Mouse (Mus musculus) midbrain, embryonic 13.5 days (tissue): Measurements from ENCODE around the gene Sema3d. TPM values are rescaled to one million over a fixed set of nuclear protein-coding genes. Genes with fewer than 3 reads are reported as not detected.

Experiments
- ATAC-seq: fragments of 200-750 bp; cut with Nextera tagmentation; 2 replicates; pipeline ENCODE4 v1.8.0; 2017; ENCODE audit warnings: mild to moderate bottlenecking, moderate TSS enrichment, moderate library complexity
- H3K27ac ChIP-seq: fragments of 300-500 bp; sonication (generic); 2 replicates; pipeline ENCODE4 v1.5.1; 2015; ENCODE audit warnings: inconsistent platforms, mild to moderate bottlenecking, moderate library complexity
- H3K27me3 ChIP-seq: fragments of 300-500 bp; sonication (generic); 2 replicates; pipeline ENCODE4 v1.6.1; 2015; ENCODE audit warnings: mild to moderate bottlenecking, inconsistent platforms
- H3K36me3 ChIP-seq: fragments of 300-500 bp; sonication (generic); 2 replicates; pipeline ENCODE4 v1.6.1; 2015; ENCODE audit warnings: mild to moderate bottlenecking, inconsistent platforms
- H3K4me1 ChIP-seq: fragments of 300-500 bp; sonication (generic); replicated peaks from 2 replicates; pipeline ENCODE4 v1.6.1; 2015; ENCODE audit warnings: inconsistent platforms
- H3K4me2 ChIP-seq: fragments of 300-500 bp; sonication (generic); replicated peaks from 2 replicates; pipeline ENCODE4 v1.6.1; 2015; ENCODE audit warnings: moderate library complexity, mild to moderate bottlenecking, inconsistent platforms
- H3K4me3 ChIP-seq: fragments of 300-500 bp; sonication (generic); replicated peaks from 2 replicates; pipeline ENCODE4 v1.5.1; 2015; ENCODE audit warnings: mild to moderate bottlenecking, inconsistent platforms
- H3K9ac ChIP-seq: fragments of 300-500 bp; sonication (generic); replicated peaks from 2 replicates; pipeline ENCODE4 v1.6.1; 2015; ENCODE audit warnings: mild to moderate bottlenecking, inconsistent platforms
- H3K9me3 ChIP-seq: fragments of 300-500 bp; sonication (generic); 2 replicates; pipeline ENCODE4 v1.6.1; 2016; ENCODE audit warnings: mild to moderate bottlenecking, inconsistent platforms
- WGBS: fragments of 180-500 bp; shearing (Covaris S2); methylation state at CpG from one replicate; pipeline ENCODE4 v1.1.7; 2015; 5-methylcytosine and 5-hydroxymethylcytosine counted together
- polyA plus RNA-seq: library from polyadenylated mRNA; unstranded; fragments of >200 nt; fragmentation: Nextera tagmentation; extraction: Ambion mirVana; gene quantifications from 2 replicates; pipeline ENCODE4 v1.2.1, GENCODE M21; 2015

The Sema3d gene
- polyA plus RNA-seq, 1 experiment from 2014 or later, result 1.2 TPM

DNA sequence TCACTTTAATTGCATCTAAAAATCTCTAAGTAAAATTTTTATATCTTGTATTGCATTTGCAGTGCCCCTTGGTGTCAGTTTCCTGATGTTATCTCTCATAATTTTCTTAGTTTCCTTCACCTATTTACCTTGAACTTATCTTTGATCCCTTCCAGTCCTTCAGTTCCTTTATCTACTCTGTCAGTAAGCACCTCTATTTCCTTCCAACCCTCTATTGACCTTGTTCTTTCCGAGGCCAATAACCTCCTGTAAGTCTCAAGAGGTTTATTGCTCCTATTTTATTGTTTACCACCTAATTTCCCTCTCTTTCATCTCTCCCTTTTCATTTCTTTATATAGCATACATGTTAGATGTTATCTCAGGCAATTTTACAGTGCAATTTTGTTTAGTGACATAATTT lies 129.3 kb downstream of the Sema3d start:
- H3K4me1 ChIP-seq, result 0 out of 2 replicates have a peak, but pooled peaks cover 4% of the 10 kb centered on the region
- no peak overlapping the region for H3K9ac ChIP-seq
- no peaks in the 10 kb centered on the region for H3K9me3 ChIP-seq
- no peak overlapping the region for H3K4me3 ChIP-seq
- no peak overlapping the region for H3K4me2 ChIP-seq
- H3K36me3 ChIP-seq, result no peaks in the 10 kb centered on the region
- no peaks in the 10 kb centered on the region for H3K27me3 ChIP-seq
- WGBS, result 69% methylated on average over 1 of the region's 1 CpGs
- no peak for ATAC-seq
- no peak overlapping the region for H3K27ac ChIP-seq

DNA sequence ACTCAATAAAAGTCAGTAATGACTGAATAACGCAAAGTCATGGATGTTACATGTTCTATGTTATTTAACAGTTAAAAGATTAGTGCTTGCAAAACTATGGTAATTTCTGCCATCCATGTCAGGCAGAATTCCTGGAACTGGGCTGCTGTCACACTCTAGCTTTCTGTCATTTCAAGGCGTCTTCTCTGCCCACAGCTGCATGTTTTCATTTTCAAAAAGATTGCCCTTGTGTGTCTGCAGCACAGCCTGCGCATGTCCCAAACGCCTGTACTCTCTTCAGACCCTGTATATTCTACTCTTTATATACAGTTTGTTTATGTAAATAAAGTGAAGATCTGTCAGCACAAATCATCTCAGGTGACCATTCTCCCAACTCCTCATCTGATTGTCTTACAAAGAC lies 132.1 kb downstream of the Sema3d start:
- no peaks in the 10 kb centered on the region for H3K36me3 ChIP-seq
- H3K4me2 ChIP-seq, result no peak overlapping the region
- H3K27ac ChIP-seq, result no peak overlapping the region
- H3K27me3 ChIP-seq, result no peaks in the 10 kb centered on the region
- H3K4me1 ChIP-seq, result no peaks in the 10 kb centered on the region
- H3K9ac ChIP-seq, result no peak overlapping the region
- ATAC-seq, result no peak
- WGBS, result 92% methylated on average over 4 of the region's 4 CpGs
- H3K4me3 ChIP-seq, result no peak overlapping the region
- H3K9me3 ChIP-seq, result no peaks in the 10 kb centered on the region

DNA sequence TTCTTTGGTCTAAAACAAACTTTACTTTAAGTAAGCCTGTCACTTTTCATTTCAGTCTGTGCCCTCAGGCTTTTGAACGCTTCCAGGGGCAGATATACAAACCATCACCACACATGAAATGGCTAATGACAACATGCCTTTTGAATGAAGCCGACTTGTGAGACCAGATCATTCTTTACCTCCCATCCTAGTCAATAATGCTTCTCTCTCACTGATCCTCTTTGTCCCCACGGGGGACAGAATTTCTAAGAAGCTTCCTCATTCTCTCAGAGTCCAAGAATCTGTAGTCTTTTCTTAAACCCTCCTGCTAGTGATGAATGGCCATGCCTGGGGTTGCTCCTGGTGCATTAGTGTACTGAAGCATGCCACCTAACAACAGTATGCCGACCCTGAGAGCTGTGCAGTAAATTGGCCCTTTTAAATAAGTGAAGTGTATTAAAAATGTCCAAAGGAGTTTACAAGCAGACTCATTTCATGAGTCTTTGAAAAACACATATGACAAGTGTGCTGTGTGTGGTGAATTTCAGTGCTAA lies 142.1 kb downstream of the Sema3d start:
- Histone ChIP-seq H3K4me3 (no peak overlapping the region), H3K9ac (no peak overlapping the region), H3K27me3 (no peaks in the 10 kb centered on the region), H3K4me2 (no peak overlapping the region), H3K9me3 (no peaks in the 10 kb centered on the region), H3K27ac (no peak overlapping the region), H3K4me1 (peaks cover 7% of the 10 kb centered on the region; the same call in 1 of the 2 replicates), H3K36me3 (no peaks in the 10 kb centered on the region)
- 2% methylated on average over 4 of the region's 4 CpGs for WGBS
- peak; percentile 34; the same call in 1 of the 2 replicates for ATAC-seq

DNA sequence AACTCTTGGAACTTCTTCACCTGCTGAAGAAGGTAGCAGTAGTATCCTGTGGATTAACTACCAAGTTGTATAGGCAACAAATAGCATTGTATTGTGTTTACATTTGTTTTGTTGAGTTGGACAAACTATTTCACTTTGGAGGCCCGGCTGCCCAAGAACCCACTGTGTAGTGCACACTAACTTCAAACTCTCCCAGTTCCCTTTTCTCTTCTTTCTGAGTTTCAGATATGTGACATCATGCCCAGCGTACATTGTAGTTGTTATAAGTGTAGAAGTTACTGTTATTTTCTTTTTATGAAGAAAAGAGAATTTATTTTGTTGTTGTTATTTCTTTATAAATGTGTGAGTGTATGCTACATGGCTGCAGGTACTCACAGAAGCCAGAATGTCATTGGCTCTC lies 145.4 kb downstream of the Sema3d start:
- no peak overlapping the region for H3K9ac ChIP-seq
- H3K27ac ChIP-seq, result no peak overlapping the region
- no peaks in the 10 kb centered on the region for H3K27me3 ChIP-seq
- ATAC-seq, result no peak
- no peak overlapping the region for H3K4me2 ChIP-seq
- 90% methylated on average over 2 of the region's 2 CpGs for WGBS
- no peaks in the 10 kb centered on the region for H3K36me3 ChIP-seq
- no peaks in the 10 kb centered on the region for H3K9me3 ChIP-seq
- peaks cover 7% of the 10 kb centered on the region; the same call in 1 of the 2 replicates for H3K4me1 ChIP-seq
- H3K4me3 ChIP-seq, result no peak overlapping the region

DNA sequence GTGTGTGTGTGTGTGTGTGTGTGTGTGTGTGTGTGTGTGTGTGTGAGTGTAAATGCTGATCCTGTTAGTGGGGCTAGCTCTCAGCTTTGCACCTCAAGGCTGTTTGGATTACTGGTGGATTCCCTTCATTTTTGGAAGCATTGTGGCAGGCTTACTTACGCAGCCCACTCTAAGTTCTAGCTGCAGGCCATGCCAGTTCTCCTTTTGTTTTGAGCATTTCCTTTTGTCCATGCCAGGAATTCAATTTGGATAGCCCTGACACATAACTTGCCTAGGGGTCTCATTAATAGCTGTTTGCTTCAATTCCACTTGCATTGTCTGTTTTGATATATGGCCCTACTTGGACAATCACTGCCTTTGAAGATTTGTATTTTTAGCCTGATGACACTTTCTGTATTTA lies 146.6 kb downstream of the Sema3d start:
- Histone ChIP-seq H3K4me3 (no peak overlapping the region), H3K9ac (no peak overlapping the region), H3K4me1 (peaks cover 7% of the 10 kb centered on the region; the same call in 1 of the 2 replicates), H3K9me3 (no peaks in the 10 kb centered on the region), H3K27ac (no peak overlapping the region), H3K27me3 (no peaks in the 10 kb centered on the region), H3K4me2 (no peak overlapping the region), H3K36me3 (no peaks in the 10 kb centered on the region)
- ATAC-seq, result peak; percentile 74; the same call in 1 of the 2 replicates
- WGBS, result 14% methylated on average over 1 of the region's 1 CpGs

DNA sequence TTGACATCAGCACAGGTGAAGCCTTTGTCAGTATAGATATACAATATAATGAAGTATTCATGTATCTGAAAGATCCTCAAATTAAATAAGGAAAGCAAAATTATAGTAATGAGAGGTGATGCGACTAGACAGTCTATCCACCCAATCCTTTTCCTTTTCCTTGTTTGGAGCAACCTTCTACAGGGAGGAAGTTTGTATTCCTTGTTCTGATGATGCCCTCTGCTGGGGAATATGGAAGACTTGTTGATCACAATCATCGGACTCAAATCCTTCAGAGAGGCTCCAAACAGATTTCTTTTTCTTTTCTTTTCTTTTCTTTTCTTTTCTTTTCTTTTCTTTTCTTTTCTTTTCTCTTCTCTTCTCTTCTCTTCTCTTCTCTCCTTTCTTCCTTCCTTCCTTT lies 158.1 kb downstream of the Sema3d start:
- Histone ChIP-seq H3K27me3 (no peaks in the 10 kb centered on the region), H3K9ac (no peak overlapping the region), H3K9me3 (no peaks in the 10 kb centered on the region), H3K4me2 (no peak overlapping the region), H3K36me3 (no peaks in the 10 kb centered on the region), H3K27ac (no peak overlapping the region), H3K4me3 (no peak overlapping the region), H3K4me1 (no peaks in the 10 kb centered on the region)
- WGBS, result 33% methylated on average over 2 of the region's 2 CpGs
- 0 out of 2 replicates have a peak, but pooled peaks have one; percentile 20 for ATAC-seq

DNA sequence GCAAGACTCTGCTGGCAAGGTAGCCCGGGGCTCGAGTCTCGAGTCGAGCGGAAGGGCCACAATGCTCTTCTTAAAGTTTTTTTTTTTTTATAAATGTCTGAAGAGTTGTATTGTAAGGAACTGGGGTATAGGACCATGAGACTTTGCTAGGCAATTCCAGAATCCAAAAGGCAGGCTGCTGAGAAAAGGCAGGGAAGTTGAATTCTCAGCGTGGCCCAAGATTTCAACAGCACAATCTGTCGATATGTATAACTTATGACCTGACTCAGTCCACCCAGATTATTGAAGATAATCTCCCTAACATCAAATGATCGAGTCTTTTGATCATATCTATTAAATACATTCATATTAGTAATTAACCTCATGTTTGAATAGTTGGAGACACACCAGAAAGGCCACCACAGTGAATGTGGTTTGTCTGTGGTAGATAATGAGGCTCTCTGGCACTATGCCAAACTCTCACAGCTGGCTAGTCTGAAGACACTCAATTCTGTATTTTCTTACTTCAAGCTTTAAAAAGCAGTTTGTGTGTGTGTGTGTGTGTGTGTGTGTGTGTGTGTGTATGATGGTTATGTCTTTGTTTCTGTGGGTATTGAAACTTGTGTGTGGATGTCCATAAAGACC lies 166.0 kb downstream of the Sema3d start:
- H3K9me3 ChIP-seq, result no peaks in the 10 kb centered on the region
- H3K4me1 ChIP-seq, result no peaks in the 10 kb centered on the region
- H3K4me3 ChIP-seq, result no peak overlapping the region
- H3K4me2 ChIP-seq, result no peak overlapping the region
- WGBS, result 89% methylated on average over 8 of the region's 8 CpGs
- no peak overlapping the region for H3K27ac ChIP-seq
- 0 out of 2 replicates have a peak, but pooled peaks have one; percentile 53 for ATAC-seq
- no peaks in the 10 kb centered on the region for H3K36me3 ChIP-seq
- H3K27me3 ChIP-seq, result no peaks in the 10 kb centered on the region
- H3K9ac ChIP-seq, result no peak overlapping the region

DNA sequence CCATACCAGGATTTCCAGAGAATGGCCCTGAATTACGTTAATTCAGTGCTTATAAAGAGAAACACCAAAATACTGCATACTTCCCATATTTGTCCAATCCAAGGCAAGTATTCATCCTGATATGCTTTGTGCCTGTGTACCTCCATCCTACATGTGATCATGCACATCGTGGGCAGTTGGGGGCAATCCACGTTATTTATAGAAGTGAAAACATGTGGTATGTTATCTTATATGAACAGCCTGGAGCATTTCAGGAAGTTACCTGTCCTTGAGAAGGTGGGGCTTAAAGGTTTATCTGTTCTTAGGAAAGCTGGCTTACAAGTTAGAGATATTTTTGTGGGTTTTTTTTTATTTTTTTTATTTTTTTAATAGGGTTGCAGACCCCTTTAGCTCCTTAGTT lies 172.2 kb downstream of the Sema3d start:
- no peak overlapping the region for H3K27ac ChIP-seq

DNA sequence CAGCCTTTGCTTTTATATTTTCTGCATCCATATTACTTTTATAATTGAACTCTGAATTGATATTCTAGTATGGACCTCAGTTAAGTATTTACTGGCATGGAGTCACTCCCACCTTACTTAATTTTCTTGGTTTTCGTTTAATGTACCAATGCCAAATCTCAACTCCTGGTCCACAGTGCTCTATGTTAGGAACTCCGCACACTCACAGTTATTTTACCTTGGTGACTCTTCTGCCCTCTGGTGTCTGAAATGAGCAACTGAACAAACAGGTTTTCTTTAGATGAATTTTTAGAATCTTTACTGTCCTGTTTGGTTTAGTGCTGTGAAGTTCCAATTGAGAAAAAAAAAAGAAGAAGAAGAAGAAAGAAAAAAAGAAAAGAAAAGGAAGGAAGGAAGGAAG lies 174.7 kb downstream of the Sema3d start:
- WGBS, result 46% methylated on average over 2 of the region's 2 CpGs
- 0 out of 2 replicates have a peak, but pooled peaks have one; percentile 60 for ATAC-seq

More for the DNA sequence above, 172.2 kb downstream of the Sema3d start:
- Histone ChIP-seq H3K9ac (no peak overlapping the region), H3K27me3 (no peaks in the 10 kb centered on the region), H3K9me3 (no peaks in the 10 kb centered on the region), H3K4me2 (no peak overlapping the region), H3K4me3 (no peak overlapping the region), H3K36me3 (no peaks in the 10 kb centered on the region), H3K4me1 (no peaks in the 10 kb centered on the region)
- ATAC-seq, result no peak
- WGBS, result 96% methylated on average over 3 of the region's 3 CpGs

DNA sequence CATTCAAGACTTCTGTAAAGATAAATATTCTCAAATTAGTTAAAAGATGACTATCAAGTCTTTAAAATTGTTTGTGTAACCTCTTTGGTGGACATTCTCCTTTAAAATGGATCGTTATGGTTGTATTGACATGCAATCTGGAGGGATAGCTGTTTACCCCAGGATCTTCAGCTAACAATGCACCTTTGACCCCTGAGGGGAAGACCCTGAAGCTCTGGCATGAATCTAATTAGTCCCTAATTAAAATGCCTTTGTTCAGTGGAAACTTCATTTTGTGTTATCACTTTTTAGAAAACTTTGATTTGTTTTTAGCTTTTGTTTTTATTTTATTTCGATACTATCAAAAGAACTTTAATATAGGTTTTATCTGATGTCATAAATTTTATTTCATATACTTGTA lies 178.6 kb downstream of the Sema3d start:
- H3K4me2 ChIP-seq, result no peak overlapping the region
- no peaks in the 10 kb centered on the region for H3K36me3 ChIP-seq
- no peaks in the 10 kb centered on the region for H3K9me3 ChIP-seq
- ATAC-seq, result no peak
- H3K4me3 ChIP-seq, result no peak overlapping the region
- 0 out of 2 replicates have a peak, but pooled peaks cover 4% of the 10 kb centered on the region for H3K27me3 ChIP-seq
- H3K27ac ChIP-seq, result no peak overlapping the region
- no peak overlapping the region for H3K9ac ChIP-seq
- H3K4me1 ChIP-seq, result no peaks in the 10 kb centered on the region
- WGBS, result 9% methylated on average over 2 of the region's 2 CpGs

More for the DNA sequence above, 174.7 kb downstream of the Sema3d start:
- Histone ChIP-seq H3K4me1 (no peaks in the 10 kb centered on the region), H3K27ac (no peak overlapping the region), H3K4me3 (no peak overlapping the region), H3K36me3 (no peaks in the 10 kb centered on the region), H3K4me2 (no peak overlapping the region), H3K27me3 (0 out of 2 replicates have a peak, but pooled peaks cover under 1% of the 10 kb centered on the region), H3K9me3 (no peaks in the 10 kb centered on the region), H3K9ac (no peak overlapping the region)

DNA sequence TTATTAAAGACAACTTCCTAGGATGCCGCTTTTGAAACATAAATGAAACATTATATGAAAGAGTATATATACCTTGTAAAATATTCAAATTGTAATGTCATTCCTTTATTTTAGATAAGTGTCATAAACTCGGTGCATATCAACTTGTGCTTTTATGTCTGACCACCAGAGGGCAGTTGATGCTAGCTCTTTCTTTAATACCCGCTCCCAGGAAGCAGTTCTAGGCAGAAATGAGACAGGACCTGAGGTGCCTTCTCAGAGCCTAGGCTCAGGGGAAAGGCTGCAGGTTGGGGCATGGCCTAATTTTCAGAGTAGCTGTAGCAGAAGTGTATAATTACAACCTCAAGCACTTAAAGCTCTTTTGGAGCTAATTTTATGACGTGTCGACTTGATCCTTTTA lies 179.0 kb downstream of the Sema3d start:
- Histone ChIP-seq H3K36me3 (no peaks in the 10 kb centered on the region), H3K4me2 (no peak overlapping the region), H3K9me3 (no peaks in the 10 kb centered on the region), H3K27me3 (0 out of 2 replicates have a peak, but pooled peaks cover 4% of the 10 kb centered on the region), H3K4me3 (no peak overlapping the region), H3K27ac (no peak overlapping the region), H3K9ac (no peak overlapping the region), H3K4me1 (no peaks in the 10 kb centered on the region)
- WGBS, result 32% methylated on average over 5 of the region's 5 CpGs
- peak; percentile 81 for ATAC-seq

DNA sequence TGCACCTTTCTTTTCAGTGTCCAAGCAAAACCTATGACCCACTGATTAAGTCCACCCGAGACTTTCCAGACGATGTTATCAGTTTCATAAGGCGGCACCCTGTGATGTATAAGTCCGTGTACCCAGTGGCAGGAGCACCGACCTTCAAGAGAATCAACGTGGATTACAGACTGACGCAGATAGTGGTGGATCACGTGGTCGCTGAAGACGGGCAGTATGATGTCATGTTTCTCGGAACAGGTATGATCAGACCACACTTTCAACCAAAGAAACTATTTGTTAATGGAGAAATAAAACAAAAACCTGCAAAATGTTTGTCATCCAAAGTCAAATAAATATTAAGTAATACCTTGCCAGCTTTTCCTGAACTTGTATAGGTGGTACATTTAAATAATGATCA lies 179.9 kb downstream of the Sema3d start:
- Histone ChIP-seq H3K4me1 (no peaks in the 10 kb centered on the region), H3K27me3 (0 out of 2 replicates have a peak, but pooled peaks cover 4% of the 10 kb centered on the region), H3K9me3 (no peaks in the 10 kb centered on the region), H3K27ac (no peak overlapping the region), H3K4me2 (no peak overlapping the region), H3K36me3 (no peaks in the 10 kb centered on the region), H3K4me3 (no peak overlapping the region), H3K9ac (no peak overlapping the region)
- ATAC-seq, result 0 out of 2 replicates have a peak, but pooled peaks have one; percentile 15
- 86% methylated on average over 11 of the region's 11 CpGs for WGBS
